Comparison of ENCODE assay signal across 23 mouse cellular contexts in genomic region chr8:120393085-120393484, GRCm38 (mm10).
DNase-seq lines count a peak whose midpoint lies in the region; ATAC-seq lines count a peak whose summit lies in the region.
"Had no signal": no experiment of that assay in that cellular context is flagged by ENCODE, and none has a peak within 500 bp of the region (broad histone marks: within the 10 kb centered on the region; RNA-seq: fewer than 3 reads in every experiment).

No protein-coding gene starts in this region.

- 89% methylated on average over 11 of the region's 11 CpGs for WGBS in forebrain, embryonic 14.5 days
- WGBS in forebrain, embryonic 16.5 days: 86% methylated on average over 11 of the region's 11 CpGs
- WGBS in hindbrain, embryonic 14.5 days: 71% methylated on average over 11 of the region's 11 CpGs
- 70% methylated on average over 11 of the region's 11 CpGs for WGBS in hindbrain, embryonic 12.5 days
- WGBS in embryonic facial prominence, embryonic 10.5 days: 84% methylated on average over 11 of the region's 11 CpGs

- no peaks in the 10 kb centered on the region for H3K36me3 ChIP-seq in forebrain, embryonic 14.5 days (ENCODE audit: control insufficient read depth, insufficient read depth, low read length)
- no peaks in the 10 kb centered on the region for H3K36me3 ChIP-seq in forebrain, embryonic 16.5 days (ENCODE audit: control insufficient read depth, insufficient read depth)
- H3K36me3 ChIP-seq in hindbrain, embryonic 14.5 days (replicated peaks; ENCODE audit: control insufficient read depth, insufficient read depth): no peaks in the 10 kb centered on the region
- H3K36me3 ChIP-seq in hindbrain, embryonic 12.5 days: no peaks in the 10 kb centered on the region
- H3K36me3 ChIP-seq in embryonic facial prominence, embryonic 10.5 days (replicated peaks): no peaks in the 10 kb centered on the region
- H3K36me3 ChIP-seq: embryonic facial prominence, embryonic 12.5 days; heart, embryonic 12.5 days; limb, embryonic 13.5 days; lung, embryonic 15.5 days; neural tube, embryonic 12.5 days had no signal

- H3K27me3 ChIP-seq in forebrain, embryonic 14.5 days (replicated peaks; ENCODE audit: control insufficient read depth, insufficient read depth, low read length): no peaks in the 10 kb centered on the region
- H3K27me3 ChIP-seq in forebrain, embryonic 16.5 days (replicated peaks; ENCODE audit: control insufficient read depth, insufficient read depth, low read length): no peaks in the 10 kb centered on the region
- H3K27me3 ChIP-seq in hindbrain, embryonic 14.5 days (ENCODE audit: control insufficient read depth, insufficient read depth, low read length): no peaks in the 10 kb centered on the region; the same call in 1 of the 2 replicates
- no peaks in the 10 kb centered on the region for H3K27me3 ChIP-seq in hindbrain, embryonic 12.5 days
- H3K27me3 ChIP-seq in embryonic facial prominence, embryonic 10.5 days (replicated peaks; ENCODE audit: low read depth, poor library complexity, severe bottlenecking): peaks cover 9% of the 10 kb centered on the region; the same call in 1 of the 2 replicates
- H3K27me3 ChIP-seq: embryonic facial prominence, embryonic 12.5 days; heart, embryonic 12.5 days; lung, embryonic 15.5 days; neural tube, embryonic 12.5 days had no signal

- H3K27ac ChIP-seq in forebrain, embryonic 14.5 days (ENCODE audit: low read depth, low read length): peak overlapping the region; percentile 60; the same call in 1 of the 2 replicates
- H3K27ac ChIP-seq in forebrain, embryonic 16.5 days (ENCODE audit: low read length): no peak overlapping the region
- no peak overlapping the region for H3K27ac ChIP-seq in hindbrain, embryonic 14.5 days
- no peak overlapping the region for H3K27ac ChIP-seq in hindbrain, embryonic 12.5 days
- 0 out of 2 replicates have a peak overlapping the region, but pooled peaks have one; percentile 48 for H3K27ac ChIP-seq in embryonic facial prominence, embryonic 10.5 days (replicated peaks)
- H3K27ac ChIP-seq: embryonic facial prominence, embryonic 12.5 days; limb, embryonic 13.5 days; liver, embryonic 14.5 days; lung, embryonic 15.5 days had no signal

- H3K4me1 ChIP-seq in forebrain, embryonic 14.5 days (ENCODE audit: control insufficient read depth, insufficient read depth, low read length): peaks cover 24% of the 10 kb centered on the region
- peaks cover 47% of the 10 kb centered on the region for H3K4me1 ChIP-seq in forebrain, embryonic 16.5 days (replicated peaks; ENCODE audit: control insufficient read depth, insufficient read depth, low read length)
- peaks cover 41% of the 10 kb centered on the region for H3K4me1 ChIP-seq in hindbrain, embryonic 14.5 days (replicated peaks; ENCODE audit: control insufficient read depth, insufficient read depth, low read length)
- peaks cover 55% of the 10 kb centered on the region for H3K4me1 ChIP-seq in hindbrain, embryonic 12.5 days
- H3K4me1 ChIP-seq in embryonic facial prominence, embryonic 10.5 days: peaks cover 61% of the 10 kb centered on the region

- DNase-seq in forebrain, embryonic 14.5 days (ENCODE audit: low spot score): no peak
- DNase-seq in hindbrain, embryonic 14.5 days (ENCODE audit: low spot score): no peak
- peak; percentile 44 for DNase-seq in adipocyte (ENCODE audit: low spot score)
- DNase-seq in embryonic facial prominence, embryonic 10.5 days (ENCODE audit: low spot score): no peak
- DNase-seq in frontal cortex, postnatal 36 days (ENCODE audit: low spot score in 2 of 2): no peak
- DNase-seq: cerebellum, adult 9-10 months; gastrocnemius, postnatal 10 days; heart, adult 11 months; kidney, adult 18-20 months; kidney, postnatal 4 days; layer of hippocampus, adult 9-11 months; lung, postnatal 36 days; thymus, postnatal 14 days had no signal

- no peaks in the 10 kb centered on the region for H3K9me3 ChIP-seq in forebrain, embryonic 14.5 days (replicated peaks; ENCODE audit: control insufficient read depth, low read length)
- no peaks in the 10 kb centered on the region for H3K9me3 ChIP-seq in forebrain, embryonic 16.5 days (ENCODE audit: control insufficient read depth, low read length)
- no peaks in the 10 kb centered on the region for H3K9me3 ChIP-seq in hindbrain, embryonic 14.5 days (ENCODE audit: control insufficient read depth, low read length)
- no peaks in the 10 kb centered on the region for H3K9me3 ChIP-seq in hindbrain, embryonic 12.5 days (replicated peaks)
- H3K9me3 ChIP-seq in embryonic facial prominence, embryonic 10.5 days: 0 out of 2 replicates have a peak, but pooled peaks cover 2% of the 10 kb centered on the region
- H3K9me3 ChIP-seq: embryonic facial prominence, embryonic 12.5 days; heart, embryonic 12.5 days; limb, embryonic 13.5 days; neural tube, embryonic 12.5 days had no signal

- H3K9ac ChIP-seq in forebrain, embryonic 14.5 days (ENCODE audit: low read length): no peak overlapping the region
- H3K9ac ChIP-seq in forebrain, embryonic 16.5 days (replicated peaks; ENCODE audit: low read depth, low read length): no peak overlapping the region
- H3K9ac ChIP-seq in hindbrain, embryonic 14.5 days: 0 out of 2 replicates have a peak overlapping the region, but pooled peaks have one; percentile 3
- no peak overlapping the region for H3K9ac ChIP-seq in hindbrain, embryonic 12.5 days
- H3K9ac ChIP-seq: embryonic facial prominence, embryonic 12.5 days; heart, embryonic 12.5 days; limb, embryonic 13.5 days; liver, embryonic 14.5 days; lung, embryonic 15.5 days; neural tube, embryonic 12.5 days had no signal

- ATAC-seq in forebrain, embryonic 14.5 days: no peak
- ATAC-seq in forebrain, embryonic 16.5 days: no peak
- ATAC-seq in hindbrain, embryonic 14.5 days (ENCODE audit: low FRiP score): no peak
- no peak for ATAC-seq in hindbrain, embryonic 12.5 days (ENCODE audit: low FRiP score)
- ATAC-seq in megakaryocyte progenitor cell, adult 5-6 weeks (replicated peaks; ENCODE audit: poor library complexity): no peak

- H3K4me3 ChIP-seq in forebrain, embryonic 14.5 days (ENCODE audit: low read depth, low read length): no peak overlapping the region
- H3K4me3 ChIP-seq in forebrain, embryonic 16.5 days (replicated peaks; ENCODE audit: low read length): no peak overlapping the region
- no peak overlapping the region for H3K4me3 ChIP-seq in hindbrain, embryonic 14.5 days (replicated peaks; ENCODE audit: low read length)
- H3K4me3 ChIP-seq in hindbrain, embryonic 12.5 days: no peak overlapping the region
- H3K4me3 ChIP-seq in embryonic facial prominence, embryonic 10.5 days: no peak overlapping the region
- H3K4me3 ChIP-seq: embryonic facial prominence, embryonic 12.5 days; erythroblast, embryonic 14.5 days; heart, embryonic 12.5 days; limb, embryonic 13.5 days; lung, embryonic 15.5 days; neural tube, embryonic 12.5 days had no signal

- no peak overlapping the region for H3K4me2 ChIP-seq in forebrain, embryonic 14.5 days (ENCODE audit: low read length)
- no peak overlapping the region for H3K4me2 ChIP-seq in forebrain, embryonic 16.5 days (ENCODE audit: low read length)
- H3K4me2 ChIP-seq in hindbrain, embryonic 14.5 days (replicated peaks): no peak overlapping the region
- H3K4me2 ChIP-seq in hindbrain, embryonic 12.5 days (replicated peaks): no peak overlapping the region
- H3K4me2 ChIP-seq: embryonic facial prominence, embryonic 12.5 days; heart, embryonic 12.5 days; limb, embryonic 13.5 days; lung, embryonic 15.5 days had no signal

Comparison
In these comparisons a context has a peak if more than half of its experiments do, and no peak if none do; other contexts are left out.
1. H3K27ac ChIP-seq: peak in forebrain, embryonic 14.5 days (single experiment) and embryonic facial prominence, embryonic 10.5 days (single experiment); none in forebrain, embryonic 16.5 days (single experiment), hindbrain, embryonic 14.5 days (single experiment) and hindbrain, embryonic 12.5 days (single experiment).